Mouse (Mus musculus): ENCODE measurements around the gene Hif1an. TPM values are rescaled to one million over a fixed set of nuclear protein-coding genes. Genes with fewer than 3 reads are reported as not detected.
A peak's percentile ranks its signal among the peaks of the same experiment; 100 is the strongest.

The Hif1an gene
- 8.1 and 14.9 TPM in 2 replicates for polyA plus RNA-seq (2011; ENCODE audit: insufficient read depth, insufficient read length, low replicate concordance, missing spikeins)

DNA sequence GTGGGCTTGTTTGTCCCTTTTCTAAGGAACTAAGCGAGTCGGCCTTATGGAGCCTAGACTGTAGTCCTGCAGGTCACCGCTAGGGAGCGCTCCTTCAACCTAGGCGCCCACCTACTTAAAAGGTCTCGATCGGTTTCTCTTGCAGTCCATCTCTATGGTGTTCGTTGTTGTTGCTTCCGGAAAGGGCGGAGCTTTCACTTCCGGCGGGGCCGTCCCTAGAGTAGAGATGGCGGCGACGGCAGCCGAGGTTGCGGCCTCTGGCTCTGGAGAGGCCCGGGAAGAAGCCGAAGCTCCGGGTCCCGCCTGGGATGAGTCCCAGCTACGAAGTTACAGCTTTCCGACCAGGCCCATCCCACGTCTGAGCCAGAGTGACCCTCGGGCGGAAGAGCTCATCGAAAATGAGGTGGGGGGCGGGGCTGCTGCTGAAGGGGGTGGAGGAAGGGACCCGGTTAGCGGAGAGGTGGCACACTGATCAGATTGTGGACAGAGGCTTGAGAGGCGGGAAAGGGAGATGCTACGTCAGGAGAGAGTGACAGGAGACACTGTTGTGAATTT lies at the start of gene Hif1an:
Gene Hif1an (plus strand): TSS at position 199 of the 555 bp plus-strand sequence.
- Histone ChIP-seq H3K27ac (ENCODE audit: control insufficient read depth, insufficient read depth, low read depth, low read length, poor library complexity) (peak within 1 kb of the TSS; percentile 36; the same call in 1 of the 2 replicates), H3K4me1 (ENCODE audit: control insufficient read depth, insufficient read depth, low read length) (no peaks in the 10 kb centered on the region; the same call in 1 of the 2 replicates), H3K4me3 (replicated peaks; ENCODE audit: control insufficient read depth, low read depth, low read length) (peak within 1 kb of the TSS; percentile 69)
- TF ChIP-seq CTCF (IDR thresholded peaks at IDR 0.05; ENCODE audit: control insufficient read depth, insufficient read depth, low read length) (peak; percentile 93), POLR2A (IDR thresholded peaks at IDR 0.05; ENCODE audit: borderline replicate concordance, control insufficient read depth, low read depth, low read length) (peak; percentile 73; the same call in 1 of the 2 replicates)
- WGBS, result under 1% methylated on average over 33 of the region's 33 CpGs

DNA sequence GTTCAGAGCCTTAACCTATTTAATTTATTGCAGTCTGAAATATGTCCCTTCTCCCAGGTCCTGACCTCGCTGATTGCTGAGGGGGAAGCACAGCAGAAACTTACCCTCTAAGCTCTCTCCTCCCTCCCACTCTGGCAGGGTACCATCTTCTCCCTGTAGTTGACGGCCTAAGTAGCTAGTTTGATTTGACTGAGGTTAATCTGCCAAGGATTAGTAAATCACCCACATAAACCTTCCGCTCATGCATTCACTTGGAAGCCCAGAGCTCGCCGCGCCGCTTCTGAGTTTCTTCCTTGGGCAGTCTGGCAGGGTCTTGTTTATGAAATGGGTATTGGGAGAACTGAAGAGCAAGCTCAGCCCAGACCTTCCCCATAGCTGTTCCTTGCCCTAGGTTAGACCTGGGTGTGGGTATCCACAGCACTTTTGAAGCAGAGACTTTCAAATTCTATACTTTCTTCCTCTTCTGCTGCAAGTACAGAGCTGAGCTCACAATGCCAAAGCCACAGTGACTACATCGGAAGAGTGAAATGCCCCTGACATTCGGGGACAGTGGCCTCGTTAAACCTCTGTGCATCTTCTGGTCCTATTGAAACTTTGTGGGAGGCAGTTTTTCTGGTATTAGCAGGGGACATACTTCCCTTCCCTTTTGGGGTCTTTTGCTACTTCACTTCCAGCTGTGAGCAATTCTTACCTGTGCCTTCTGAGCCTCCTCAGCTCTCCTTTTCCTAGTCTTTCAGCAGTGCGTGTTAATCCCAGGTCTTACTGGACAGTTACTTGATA lies 49.4 kb upstream of the Hif1an start:
- Histone ChIP-seq H3K4me1 (ENCODE audit: control insufficient read depth, insufficient read depth, low read length) (no peaks in the 10 kb centered on the region), H3K27ac (ENCODE audit: control insufficient read depth, insufficient read depth, low read depth, low read length, poor library complexity) (no peak overlapping the region), H3K4me3 (replicated peaks; ENCODE audit: control insufficient read depth, low read depth, low read length) (no peak overlapping the region)
- TF ChIP-seq CTCF (IDR thresholded peaks at IDR 0.05; ENCODE audit: control insufficient read depth, insufficient read depth, low read length) (no peak), POLR2A (IDR thresholded peaks at IDR 0.05; ENCODE audit: borderline replicate concordance, control insufficient read depth, low read depth, low read length) (no peak)
- 27% methylated on average over 11 of the region's 11 CpGs for WGBS

GRCm38 (mm10) chr19:44513921-44514482 lies 48.6 kb upstream of the Hif1an start:
- 30% methylated on average over 7 of the region's 7 CpGs for WGBS
- Histone ChIP-seq H3K4me1 (ENCODE audit: control insufficient read depth, insufficient read depth, low read length) (no peaks in the 10 kb centered on the region), H3K27ac (ENCODE audit: control insufficient read depth, insufficient read depth, low read depth, low read length, poor library complexity) (no peak overlapping the region), H3K4me3 (replicated peaks; ENCODE audit: control insufficient read depth, low read depth, low read length) (no peak overlapping the region)
- TF ChIP-seq POLR2A (IDR thresholded peaks at IDR 0.05; ENCODE audit: borderline replicate concordance, control insufficient read depth, low read depth, low read length) (no peak), CTCF (IDR thresholded peaks at IDR 0.05; ENCODE audit: control insufficient read depth, insufficient read depth, low read length) (no peak)

- 71% methylated on average over 14 of the region's 14 CpGs for WGBS
- H3K4me3 ChIP-seq (replicated peaks; ENCODE audit: control insufficient read depth, low read depth, low read length), result no peak overlapping the region
- H3K27ac ChIP-seq (ENCODE audit: control insufficient read depth, insufficient read depth, low read depth, low read length, poor library complexity), result no peak overlapping the region
- TF ChIP-seq POLR2A (IDR thresholded peaks at IDR 0.05; ENCODE audit: borderline replicate concordance, control insufficient read depth, low read depth, low read length) (no peak), CTCF (IDR thresholded peaks at IDR 0.05; ENCODE audit: control insufficient read depth, insufficient read depth, low read length) (no peak)
- H3K4me1 ChIP-seq (ENCODE audit: control insufficient read depth, insufficient read depth, low read length), result no peaks in the 10 kb centered on the region
These were observed 47.9 kb upstream of the Hif1an start for GRCm38 (mm10) chr19:44514521-44515451.

GRCm38 (mm10) chr19:44515769-44516168 lies 46.9 kb upstream of the Hif1an start:
- WGBS, result 59% methylated on average over 6 of the region's 6 CpGs
- no peak overlapping the region for H3K4me3 ChIP-seq (replicated peaks; ENCODE audit: control insufficient read depth, low read depth, low read length)
- no peak overlapping the region for H3K27ac ChIP-seq (ENCODE audit: control insufficient read depth, insufficient read depth, low read depth, low read length, poor library complexity)
- H3K4me1 ChIP-seq (ENCODE audit: control insufficient read depth, insufficient read depth, low read length), result no peaks in the 10 kb centered on the region
- no peak for TF ChIP-seq CTCF (IDR thresholded peaks at IDR 0.05; ENCODE audit: control insufficient read depth, insufficient read depth, low read length)

- no peak overlapping the region for H3K27ac ChIP-seq (ENCODE audit: control insufficient read depth, insufficient read depth, low read depth, low read length, poor library complexity)
- 80% methylated on average over 12 of the region's 12 CpGs for WGBS
- no peak overlapping the region for H3K4me3 ChIP-seq (replicated peaks; ENCODE audit: control insufficient read depth, low read depth, low read length)
- H3K4me1 ChIP-seq (ENCODE audit: control insufficient read depth, insufficient read depth, low read length), result no peaks in the 10 kb centered on the region
- TF ChIP-seq POLR2A (IDR thresholded peaks at IDR 0.05; ENCODE audit: borderline replicate concordance, control insufficient read depth, low read depth, low read length), result no peak
- no peak for TF ChIP-seq CTCF (IDR thresholded peaks at IDR 0.05; ENCODE audit: control insufficient read depth, insufficient read depth, low read length)
These were observed 44.5 kb upstream of the Hif1an start for GRCm38 (mm10) chr19:44517996-44518768.

GRCm38 (mm10) chr19:44519152-44519551 lies 43.5 kb upstream of the Hif1an start:
- 64% methylated on average over 7 of the region's 7 CpGs for WGBS

More at GRCm38 (mm10) chr19:44519152-44519551, 43.5 kb upstream of the Hif1an start:
- H3K4me3 ChIP-seq (replicated peaks; ENCODE audit: control insufficient read depth, low read depth, low read length), result no peak overlapping the region
- no peak overlapping the region for H3K27ac ChIP-seq (ENCODE audit: control insufficient read depth, insufficient read depth, low read depth, low read length, poor library complexity)
- no peak for TF ChIP-seq POLR2A (IDR thresholded peaks at IDR 0.05; ENCODE audit: borderline replicate concordance, control insufficient read depth, low read depth, low read length)
- TF ChIP-seq CTCF (IDR thresholded peaks at IDR 0.05; ENCODE audit: control insufficient read depth, insufficient read depth, low read length), result no peak
- no peaks in the 10 kb centered on the region for H3K4me1 ChIP-seq (ENCODE audit: control insufficient read depth, insufficient read depth, low read length)

Measured in bone marrow, adult 2 months (tissue).